Comparison of ENCODE assay signal across 28 mouse cellular contexts in genomic region chr13:105316926-105317325, GRCm38 (mm10). TPM values are rescaled to one million over a fixed set of nuclear protein-coding genes. Genes with fewer than 3 reads are reported as not detected.
"Had no signal": no experiment of that assay in that cellular context is flagged by ENCODE, and none has a peak within 500 bp of the region (broad histone marks: within the 10 kb centered on the region; RNA-seq: fewer than 3 reads in every experiment).

No protein-coding gene starts in this region.

- H3K9me3 ChIP-seq: heart, embryonic 10.5 days; heart, embryonic 12.5 days; hindbrain, embryonic 10.5 days; hindbrain, embryonic 12.5 days; intestine, embryonic 15.5 days; kidney, embryonic 15.5 days; limb, embryonic 13.5 days; limb, embryonic 15.5 days; liver, embryonic 12.5 days had no signal

- H3K4me3 ChIP-seq: gastrocnemius, adult 2 months; heart, embryonic 10.5 days; heart, embryonic 12.5 days; hindbrain, embryonic 10.5 days; hindbrain, embryonic 12.5 days; intestine, embryonic 15.5 days; kidney, embryonic 15.5 days; limb, embryonic 13.5 days; limb, embryonic 15.5 days; liver, embryonic 12.5 days had no signal

- DNase-seq: gastrocnemius, adult 2 months; gastrocnemius, postnatal 10 days; gastrocnemius, postnatal 25 days; heart, adult 18-20 months; heart, postnatal 10 days; heart, postnatal 4 days; kidney, adult 2 months; kidney, adult 9 months; kidney, postnatal 14 days; kidney, postnatal 36 days; layer of hippocampus, adult 9-11 months; layer of hippocampus, postnatal 36 days; left cerebral cortex, postnatal 4 days had no signal

- H3K27me3 ChIP-seq: heart, embryonic 12.5 days; hindbrain, embryonic 12.5 days; intestine, embryonic 15.5 days; kidney, embryonic 15.5 days; limb, embryonic 13.5 days; limb, embryonic 15.5 days; liver, embryonic 12.5 days had no signal

- H3K27ac ChIP-seq: gastrocnemius, adult 2 months; heart, embryonic 10.5 days; hindbrain, embryonic 10.5 days; hindbrain, embryonic 12.5 days; hindbrain, embryonic 14.5 days; intestine, embryonic 15.5 days; kidney, embryonic 15.5 days; kidney, postnatal 0 days; limb, embryonic 13.5 days; limb, embryonic 15.5 days; liver, embryonic 12.5 days; liver, embryonic 14.5 days had no signal

- H3K36me3 ChIP-seq: heart, embryonic 10.5 days; heart, embryonic 12.5 days; hindbrain, embryonic 10.5 days; hindbrain, embryonic 12.5 days; intestine, embryonic 15.5 days; kidney, embryonic 15.5 days; limb, embryonic 13.5 days; limb, embryonic 15.5 days; liver, embryonic 12.5 days had no signal

- H3K4me1 ChIP-seq: heart, embryonic 10.5 days; heart, embryonic 12.5 days; hindbrain, embryonic 10.5 days; hindbrain, embryonic 12.5 days; intestine, embryonic 15.5 days; kidney, embryonic 15.5 days; limb, embryonic 13.5 days; limb, embryonic 15.5 days; liver, embryonic 12.5 days had no signal

- ATAC-seq: hindbrain, embryonic 16.5 days; inflammation-experienced regulatory T-cells, adult 6 months; intestine, embryonic 15.5 days; intestine, postnatal 0 days; liver, embryonic 12.5 days had no signal

- H3K9ac ChIP-seq: heart, embryonic 12.5 days; hindbrain, embryonic 12.5 days; hindbrain, embryonic 14.5 days; intestine, embryonic 15.5 days; kidney, embryonic 15.5 days; limb, embryonic 13.5 days; limb, embryonic 15.5 days; liver, embryonic 12.5 days; liver, embryonic 14.5 days had no signal

- H3K4me2 ChIP-seq: heart, embryonic 12.5 days; hindbrain, embryonic 12.5 days; hindbrain, embryonic 14.5 days; intestine, embryonic 15.5 days; kidney, embryonic 15.5 days; limb, embryonic 13.5 days; limb, embryonic 15.5 days; liver, embryonic 12.5 days had no signal

RNA-seq across cellular contexts. Expression of gene Rnf180, which starts 22.3 kb away (rescaled TPM):
- polyA plus RNA-seq: inflammation-experienced regulatory T-cells, adult 6 months had no signal
